In genomic region chr2:31133981-31134380, GRCm38 (mm10) we compare ENCODE assay signal across 29 mouse cellular contexts. TPM values are rescaled to one million over a fixed set of nuclear protein-coding genes. Genes with fewer than 3 reads are reported as not detected.
DNase-seq lines count a peak whose midpoint lies in the region; ATAC-seq lines count a peak whose summit lies in the region.
"Had no signal": no experiment of that assay in that cellular context is flagged by ENCODE, and none has a peak within 500 bp of the region (broad histone marks: within the 10 kb centered on the region; RNA-seq: fewer than 3 reads in every experiment).

No protein-coding gene starts in this region.

- H3K9me3 ChIP-seq in kidney, embryonic 15.5 days (replicated peaks) = no peaks in the 10 kb centered on the region
- H3K9me3 ChIP-seq: embryonic facial prominence, embryonic 10.5 days; embryonic facial prominence, embryonic 13.5 days; forebrain, embryonic 12.5 days; forebrain, embryonic 15.5 days; G1E; heart, embryonic 10.5 days; heart, embryonic 13.5 days had no signal

- H3K4me3 ChIP-seq in kidney, embryonic 15.5 days (replicated peaks) = no peak overlapping the region
- H3K4me3 ChIP-seq: embryonic facial prominence, embryonic 10.5 days; embryonic facial prominence, embryonic 13.5 days; erythroblast, embryonic 14.5 days; forebrain, embryonic 12.5 days; forebrain, embryonic 15.5 days; heart, adult 2 months; heart, embryonic 10.5 days; heart, embryonic 13.5 days had no signal

- H3K4me1 ChIP-seq in kidney, embryonic 15.5 days = peaks cover 76% of the 10 kb centered on the region
- H3K4me1 ChIP-seq: forebrain, embryonic 15.5 days had no signal

- peak; percentile 42 for DNase-seq in CD4-positive, CD25-positive, alpha-beta regulatory T cell, adult 2 months (ENCODE audit: low read depth, low spot score)
- no peak for DNase-seq in kidney, adult 18-20 months
- DNase-seq in thymus, postnatal 0 days (ENCODE audit: low spot score) = peak; percentile 60
- DNase-seq in thymus, postnatal 25 days = no peak
- DNase-seq in frontal cortex, postnatal 25 days (ENCODE audit: low spot score in 2 of 2) = no peak
- DNase-seq in adrenal gland, adult 8-10 months = no peak
- DNase-seq: adrenal gland, postnatal 14 days; cerebellum, adult 18-20 months; cerebellum, postnatal 10 days; cerebellum, postnatal 36 days; embryo, embryonic 11 days; gastrocnemius, postnatal 10 days; gastrocnemius, postnatal 36 days; heart, adult 2 months; heart, postnatal 14 days; heart, postnatal 4 days had no signal

- no peak for ATAC-seq in CD4-positive, CD25-positive, alpha-beta regulatory T cell, adult 4 months
- no peak for ATAC-seq in kidney, embryonic 15.5 days (replicated peaks; ENCODE audit: low FRiP score)
- ATAC-seq: forebrain, embryonic 15.5 days; hindbrain, postnatal 0 days; Patski had no signal

- H3K27ac ChIP-seq in kidney, embryonic 15.5 days = peak overlapping the region; percentile 18; the same call in 1 of the 2 replicates
- H3K27ac ChIP-seq: embryonic facial prominence, embryonic 10.5 days; embryonic facial prominence, embryonic 13.5 days; forebrain, embryonic 12.5 days; forebrain, embryonic 15.5 days; heart, adult 2 months; heart, embryonic 13.5 days; hindbrain, embryonic 14.5 days; hindbrain, postnatal 0 days had no signal

- H3K9ac ChIP-seq in kidney, embryonic 15.5 days = no peak overlapping the region
- H3K9ac ChIP-seq: embryonic facial prominence, embryonic 13.5 days; forebrain, embryonic 12.5 days; forebrain, embryonic 15.5 days; heart, embryonic 13.5 days; hindbrain, embryonic 14.5 days had no signal

- no peak overlapping the region for H3K4me2 ChIP-seq in kidney, embryonic 15.5 days
- H3K4me2 ChIP-seq: embryonic facial prominence, embryonic 13.5 days; forebrain, embryonic 12.5 days; forebrain, embryonic 15.5 days; heart, embryonic 13.5 days; hindbrain, embryonic 14.5 days had no signal

- 60% methylated on average over 4 of the region's 4 CpGs for WGBS in kidney, embryonic 15.5 days

- no peaks in the 10 kb centered on the region for H3K36me3 ChIP-seq in kidney, embryonic 15.5 days
- H3K36me3 ChIP-seq: embryonic facial prominence, embryonic 10.5 days; embryonic facial prominence, embryonic 13.5 days; forebrain, embryonic 12.5 days; forebrain, embryonic 15.5 days; heart, embryonic 10.5 days; heart, embryonic 13.5 days had no signal

- no peaks in the 10 kb centered on the region for H3K27me3 ChIP-seq in kidney, embryonic 15.5 days
- H3K27me3 ChIP-seq: embryonic facial prominence, embryonic 13.5 days; forebrain, embryonic 12.5 days; forebrain, embryonic 15.5 days; heart, embryonic 13.5 days; Patski had no signal

RNA-seq across cellular contexts. Expression of gene Fnbp1, which starts 7.8 kb away (rescaled TPM):
- 10 to 100 TPM; 78.2 to 90.0 TPM for polyA plus RNA-seq in CD4-positive, CD25-positive, alpha-beta regulatory T cell, adult 4 months (2017; shearing (Covaris generic))
- polyA plus RNA-seq in kidney, embryonic 15.5 days (2015; fragmentation: Nextera tagmentation; extraction: Ambion mirVana) = 19.1 and 22.4 TPM in 2 replicates
- 45.6 and 59.9 TPM in 2 replicates for polyA plus RNA-seq in thymus, postnatal 0 days (2015; fragmentation: Nextera tagmentation; extraction: Ambion mirVana)
- 10 to 100 TPM; 45.9 to 89.0 (median 70.6) TPM for total RNA-seq in adrenal gland, adult 8-10 months (2022)

RNA-seq across cellular contexts. Expression of gene Gpr107, which starts 18.1 kb away (rescaled TPM):
- polyA plus RNA-seq in CD4-positive, CD25-positive, alpha-beta regulatory T cell, adult 4 months (2017; shearing (Covaris generic)) = 10 to 100 TPM; 56.6 to 60.7 TPM
- polyA plus RNA-seq in kidney, embryonic 15.5 days (2015; fragmentation: Nextera tagmentation; extraction: Ambion mirVana) = 37.0 and 37.9 TPM in 2 replicates
- polyA plus RNA-seq in thymus, postnatal 0 days (2015; fragmentation: Nextera tagmentation; extraction: Ambion mirVana) = 21.7 and 24.1 TPM in 2 replicates
- 10 to 100 TPM; 61.9 to 93.4 (median 75.7) TPM for total RNA-seq in adrenal gland, adult 8-10 months (2022)

Comparison
In these comparisons a context has a peak if more than half of its experiments do, and no peak if none do; other contexts are left out.
1. DNase-seq: peak in CD4-positive, CD25-positive, alpha-beta regulatory T cell, adult 2 months (single experiment) and thymus, postnatal 0 days (single experiment); none in kidney, adult 18-20 months (single experiment), thymus, postnatal 25 days (single experiment), frontal cortex, postnatal 25 days (0 of 2) and adrenal gland, adult 8-10 months (single experiment).